ENCODE assay signal across 7 mouse cellular contexts in the genomic region with DNA sequence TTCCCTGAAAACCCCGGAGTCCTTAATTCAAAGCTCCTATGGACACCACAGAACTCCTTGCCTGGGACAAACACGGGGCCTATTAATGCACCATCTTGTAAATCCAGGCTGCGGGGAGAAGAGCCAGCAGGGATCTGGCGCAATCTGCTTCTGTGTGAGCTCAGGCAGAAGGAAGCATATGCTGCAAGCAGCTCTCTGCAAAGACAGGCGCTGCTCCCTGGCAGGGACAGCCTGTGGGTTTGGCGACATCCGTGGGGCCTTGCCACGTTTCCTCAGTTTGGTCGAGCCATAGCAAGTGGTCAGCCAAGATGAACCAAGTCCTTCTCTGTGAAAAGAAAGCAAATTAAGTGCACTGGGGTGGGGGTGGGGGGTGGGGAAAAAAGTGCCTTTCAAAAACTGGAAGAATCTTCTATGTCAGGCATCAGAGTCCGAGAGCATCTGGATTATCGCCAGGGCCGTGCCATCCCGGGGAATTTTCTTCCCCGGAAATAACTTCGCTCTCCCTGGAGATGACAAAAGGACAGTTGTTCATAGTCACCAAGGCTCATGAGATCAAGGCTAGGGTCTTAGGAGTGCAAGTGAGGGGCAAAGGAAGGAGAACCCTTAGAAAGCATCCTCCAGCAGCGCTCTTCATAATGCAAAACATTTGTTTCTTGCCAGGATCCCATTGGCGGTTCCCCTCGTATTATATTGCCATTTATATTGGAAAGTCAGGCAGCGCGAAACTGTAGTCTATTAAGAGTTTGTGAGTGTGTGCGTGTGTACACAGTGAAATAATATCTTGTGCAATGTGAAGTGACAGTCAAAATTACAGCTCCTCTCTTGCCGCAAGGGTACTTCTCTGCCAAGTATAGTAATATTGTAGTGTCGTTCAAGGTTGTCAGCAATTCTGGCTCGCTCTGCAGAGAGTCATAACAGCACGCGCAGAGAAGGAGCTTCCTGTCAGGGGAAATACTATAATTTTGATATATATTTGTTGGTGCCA.
DNase-seq lines count a peak whose midpoint lies in the region; ATAC-seq lines count a peak whose summit lies in the region.

No protein-coding gene starts in this region.

- H3K27ac ChIP-seq in hindbrain, embryonic 15.5 days (replicated peaks), result peak overlapping the region; percentile 18
- peak overlapping the region; percentile 17; the same call in 1 of the 2 replicates for H3K27ac ChIP-seq in limb, embryonic 12.5 days

- H3K9ac ChIP-seq in hindbrain, embryonic 15.5 days, result no peak overlapping the region
- no peak overlapping the region for H3K9ac ChIP-seq in limb, embryonic 12.5 days (replicated peaks)

- no peaks in the 10 kb centered on the region for H3K36me3 ChIP-seq in hindbrain, embryonic 15.5 days
- H3K36me3 ChIP-seq in limb, embryonic 12.5 days, result 0 out of 2 replicates have a peak, but pooled peaks cover 3% of the 10 kb centered on the region

- H3K4me2 ChIP-seq in hindbrain, embryonic 15.5 days, result peak overlapping the region; percentile 40
- peak overlapping the region; percentile 35 for H3K4me2 ChIP-seq in limb, embryonic 12.5 days

- H3K4me1 ChIP-seq in hindbrain, embryonic 15.5 days (replicated peaks), result peaks cover 37% of the 10 kb centered on the region
- peaks cover 26% of the 10 kb centered on the region for H3K4me1 ChIP-seq in limb, embryonic 12.5 days (replicated peaks)

- peak; percentile 49 for DNase-seq in adrenal gland, postnatal 25 days
- peak; percentile 99 for DNase-seq in cerebellum, adult 9-10 months
- peak; percentile 39 for DNase-seq in neural tube, embryonic 10.5 days (ENCODE audit: extremely low spot score, low spot score)
- DNase-seq in spleen, adult 12 weeks (ENCODE audit: low spot score), result no peak

- H3K9me3 ChIP-seq in hindbrain, embryonic 15.5 days, result no peaks in the 10 kb centered on the region
- H3K9me3 ChIP-seq in limb, embryonic 12.5 days, result peaks cover 5% of the 10 kb centered on the region

- 19% methylated on average over 26 of the region's 26 CpGs for WGBS in hindbrain, embryonic 15.5 days
- WGBS in limb, embryonic 12.5 days, result 46% methylated on average over 26 of the region's 26 CpGs

- peak; percentile 98 for ATAC-seq in frontal cortex, adult (ENCODE audit: low TSS enrichment)
- peak; percentile 74 for ATAC-seq in hindbrain, embryonic 15.5 days (ENCODE audit: low FRiP score, low read depth)
- no peak for ATAC-seq in limb, embryonic 12.5 days (ENCODE audit: insufficient number of reproducible peaks, insufficient read depth, low FRiP score, low TSS enrichment, low read depth)

- H3K27me3 ChIP-seq in hindbrain, embryonic 15.5 days, result peaks cover 3% of the 10 kb centered on the region; the same call in 1 of the 2 replicates
- peaks cover 40% of the 10 kb centered on the region for H3K27me3 ChIP-seq in limb, embryonic 12.5 days

- no peak overlapping the region for H3K4me3 ChIP-seq in hindbrain, embryonic 15.5 days
- no peak overlapping the region for H3K4me3 ChIP-seq in limb, embryonic 12.5 days (replicated peaks)
